Mouse (Mus musculus) cerebellum, adult 9-11 months (tissue): Measurements from ENCODE around the gene Tnfrsf8.

Experiments used
- DNase-seq: peaks from one replicate; pipeline ENCODE4 v3.0.0; 2022

Tnfrsf8 gene

GRCm38 (mm10) chr4:145264761-145265160, 50.2 kb downstream of the Tnfrsf8 start:
- no peak for DNase-seq

- DNase-seq: no peak
Observed at GRCm38 (mm10) chr4:145263583-145263982, 51.4 kb downstream of the Tnfrsf8 start.

- DNase-seq: no peak
Observed at GRCm38 (mm10) chr4:145260802-145261201, 54.2 kb downstream of the Tnfrsf8 start.

- DNase-seq: no peak
Observed at GRCm38 (mm10) chr4:145257751-145258434, 57.1 kb downstream of the Tnfrsf8 start.

- no peak for DNase-seq
Observed at GRCm38 (mm10) chr4:145256144-145256543, 58.8 kb downstream of the Tnfrsf8 start.

GRCm38 (mm10) chr4:145254418-145254817, 60.5 kb downstream of the Tnfrsf8 start:
- DNase-seq: no peak

- no peak for DNase-seq
Observed at GRCm38 (mm10) chr4:145252611-145253010, 62.4 kb downstream of the Tnfrsf8 start.

- no peak for DNase-seq
Observed at GRCm38 (mm10) chr4:145251546-145251945, 63.4 kb downstream of the Tnfrsf8 start.

- no peak for DNase-seq
Observed at GRCm38 (mm10) chr4:145250002-145250401, 65.0 kb downstream of the Tnfrsf8 start.

GRCm38 (mm10) chr4:145247556-145247955, 67.4 kb downstream of the Tnfrsf8 start:
- no peak for DNase-seq

- no peak for DNase-seq
Observed at GRCm38 (mm10) chr4:145246173-145247011, 68.6 kb downstream of the Tnfrsf8 start, which contains the start of gene Tnfrsf1b. TSS of gene Tnfrsf1b (minus strand) at chr4:145246870.

GRCm38 (mm10) chr4:145245581-145245980, 69.4 kb downstream of the Tnfrsf8 start:
- no peak for DNase-seq

- DNase-seq: no peak
Observed at GRCm38 (mm10) chr4:145244676-145245075, 70.3 kb downstream of the Tnfrsf8 start.

- DNase-seq: no peak
Observed at GRCm38 (mm10) chr4:145242719-145243350, 72.1 kb downstream of the Tnfrsf8 start.

GRCm38 (mm10) chr4:145240723-145241231, 74.2 kb downstream of the Tnfrsf8 start:
- no peak for DNase-seq

GRCm38 (mm10) chr4:145239049-145239830, 75.7 kb downstream of the Tnfrsf8 start:
- peak; percentile 10 for DNase-seq

GRCm38 (mm10) chr4:145236027-145236426, 78.9 kb downstream of the Tnfrsf8 start:
- DNase-seq: no peak

GRCm38 (mm10) chr4:145233487-145234228, 81.3 kb downstream of the Tnfrsf8 start:
- DNase-seq: no peak

- no peak for DNase-seq
Observed at GRCm38 (mm10) chr4:145231732-145232131, 83.2 kb downstream of the Tnfrsf8 start.

GRCm38 (mm10) chr4:145230647-145231046, 84.3 kb downstream of the Tnfrsf8 start:
- no peak for DNase-seq

GRCm38 (mm10) chr4:145229524-145230163, 85.3 kb downstream of the Tnfrsf8 start:
- DNase-seq: no peak
